Mouse (Mus musculus): ENCODE data around the gene Wdr27. TPM values are rescaled to one million over a fixed set of nuclear protein-coding genes. Genes with fewer than 3 reads are reported as not detected.
"Not testable (repeated sequence)": the region's sequence is repeated elsewhere in the genome, so short reads cannot be mapped to it uniquely, and the experiment has no call there.

Wdr27 gene
- polyA plus RNA-seq, 1 experiment from 2014 or later: 8.3 TPM

DNA sequence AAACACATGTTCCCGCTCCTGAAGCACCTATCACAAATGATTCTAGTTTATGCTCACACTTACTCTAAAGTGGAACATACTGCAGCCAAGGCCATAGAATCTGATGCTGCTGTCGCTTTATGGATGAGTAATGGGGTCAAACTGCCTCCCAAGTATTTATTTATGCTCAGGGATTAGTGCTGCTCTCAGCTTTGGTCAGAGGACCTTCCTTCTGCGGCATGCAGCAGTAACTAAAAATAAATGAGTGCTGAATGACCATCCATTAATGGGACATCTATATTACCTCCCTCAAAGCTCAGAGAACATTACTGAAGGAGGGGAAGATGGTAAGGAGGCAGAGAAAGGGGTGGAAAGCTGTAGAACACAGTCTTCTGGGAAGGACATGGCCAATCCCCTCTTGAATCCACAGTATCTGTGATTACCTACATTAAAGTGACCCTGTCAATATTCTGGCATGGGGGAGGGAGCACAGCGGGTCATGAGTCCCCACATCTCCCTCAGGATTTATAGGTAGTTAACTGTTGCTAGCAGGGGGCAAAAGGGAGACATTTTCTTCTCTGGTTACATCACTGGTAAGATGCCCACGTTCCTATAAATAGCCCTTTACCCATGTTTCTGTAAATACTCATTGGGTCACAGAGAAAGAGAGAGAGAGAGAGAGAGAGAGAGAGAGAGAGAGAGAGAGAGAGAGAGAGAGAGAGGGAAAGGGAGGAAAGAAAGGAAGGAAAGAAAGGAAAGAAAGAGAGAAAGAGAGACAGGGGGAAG lies 6.9 kb downstream of the Wdr27 start:
- H3K9ac ChIP-seq (ENCODE audit: low read depth, low read length): no peak overlapping the region
- H3K36me3 ChIP-seq (ENCODE audit: control insufficient read depth, insufficient read depth, low read length): no peaks in the 10 kb centered on the region
- H3K27me3 ChIP-seq (ENCODE audit: control insufficient read depth, insufficient read depth, low read length): no peaks in the 10 kb centered on the region
- no peak for ATAC-seq (ENCODE audit: low FRiP score, low TSS enrichment)
- H3K9me3 ChIP-seq (ENCODE audit: control insufficient read depth, low read length): no peaks in the 10 kb centered on the region
- H3K4me1 ChIP-seq (ENCODE audit: control insufficient read depth, insufficient read depth, low read length): no peaks in the 10 kb centered on the region
- H3K4me3 ChIP-seq (ENCODE audit: low read length): no peak overlapping the region
- no peak overlapping the region for H3K4me2 ChIP-seq (replicated peaks; ENCODE audit: low read depth, low read length)
- WGBS: 54% methylated on average over 5 of the region's 5 CpGs
- H3K27ac ChIP-seq (ENCODE audit: low read depth, low read length): no peak overlapping the region

DNA sequence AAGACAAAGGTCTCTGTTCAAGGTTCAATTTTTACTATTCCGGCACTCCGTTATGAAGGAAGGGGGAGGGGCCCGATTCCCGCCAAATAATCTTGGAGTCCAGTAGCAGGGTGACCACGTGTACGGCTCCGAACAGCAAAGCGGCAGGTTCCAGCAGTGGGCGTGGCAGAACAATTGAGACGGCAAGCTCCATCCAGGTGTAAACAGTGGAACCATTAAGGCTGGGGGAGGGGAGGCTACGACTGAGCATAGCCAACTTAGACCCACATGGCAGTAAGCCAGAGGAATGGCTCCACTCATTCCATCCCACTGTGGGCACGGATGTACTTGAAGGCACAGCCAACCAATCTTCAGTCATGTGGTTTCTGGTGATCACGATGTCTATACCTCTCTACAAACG lies 7.7 kb downstream of the Wdr27 start:
- not testable (repeated sequence) for H3K9me3 ChIP-seq (ENCODE audit: control insufficient read depth, low read length); H3K9ac ChIP-seq (ENCODE audit: low read depth, low read length); H3K36me3 ChIP-seq (ENCODE audit: control insufficient read depth, insufficient read depth, low read length); H3K4me3 ChIP-seq (ENCODE audit: low read length); ATAC-seq (ENCODE audit: low FRiP score, low TSS enrichment); H3K27ac ChIP-seq (ENCODE audit: low read depth, low read length); H3K4me1 ChIP-seq (ENCODE audit: control insufficient read depth, insufficient read depth, low read length); H3K4me2 ChIP-seq (replicated peaks; ENCODE audit: low read depth, low read length); H3K27me3 ChIP-seq (ENCODE audit: control insufficient read depth, insufficient read depth, low read length)
- 78% methylated on average over 12 of the region's 14 CpGs for WGBS

DNA sequence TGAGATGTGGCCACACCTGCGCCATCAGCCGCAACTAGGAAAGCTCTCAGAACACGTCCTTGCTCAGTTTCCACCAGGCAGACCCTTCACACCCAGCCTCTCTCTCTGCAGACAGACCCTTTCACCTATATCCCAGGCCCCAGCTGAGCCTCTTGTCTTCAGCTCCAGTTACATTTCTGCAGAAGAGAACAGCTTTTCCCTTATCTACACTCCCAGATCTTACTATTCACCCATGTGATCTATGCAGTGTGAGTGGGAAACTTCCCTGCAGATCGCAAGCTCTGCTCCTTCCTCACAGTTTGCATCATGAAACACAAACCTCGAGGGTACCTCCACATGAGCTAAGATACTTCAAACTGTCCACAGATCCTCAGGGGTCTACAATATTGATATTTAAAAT lies 11.5 kb downstream of the Wdr27 start:
- no peaks in the 10 kb centered on the region for H3K27me3 ChIP-seq (ENCODE audit: control insufficient read depth, insufficient read depth, low read length)
- H3K9me3 ChIP-seq (ENCODE audit: control insufficient read depth, low read length): no peaks in the 10 kb centered on the region
- H3K4me1 ChIP-seq (ENCODE audit: control insufficient read depth, insufficient read depth, low read length): no peaks in the 10 kb centered on the region
- WGBS: 84% methylated on average over 5 of the region's 5 CpGs
- no peak overlapping the region for H3K27ac ChIP-seq (ENCODE audit: low read depth, low read length)
- H3K9ac ChIP-seq (ENCODE audit: low read depth, low read length): no peak overlapping the region
- H3K36me3 ChIP-seq (ENCODE audit: control insufficient read depth, insufficient read depth, low read length): no peaks in the 10 kb centered on the region
- H3K4me2 ChIP-seq (replicated peaks; ENCODE audit: low read depth, low read length): no peak overlapping the region
- H3K4me3 ChIP-seq (ENCODE audit: low read length): no peak overlapping the region
- no peak for ATAC-seq (ENCODE audit: low FRiP score, low TSS enrichment)

DNA sequence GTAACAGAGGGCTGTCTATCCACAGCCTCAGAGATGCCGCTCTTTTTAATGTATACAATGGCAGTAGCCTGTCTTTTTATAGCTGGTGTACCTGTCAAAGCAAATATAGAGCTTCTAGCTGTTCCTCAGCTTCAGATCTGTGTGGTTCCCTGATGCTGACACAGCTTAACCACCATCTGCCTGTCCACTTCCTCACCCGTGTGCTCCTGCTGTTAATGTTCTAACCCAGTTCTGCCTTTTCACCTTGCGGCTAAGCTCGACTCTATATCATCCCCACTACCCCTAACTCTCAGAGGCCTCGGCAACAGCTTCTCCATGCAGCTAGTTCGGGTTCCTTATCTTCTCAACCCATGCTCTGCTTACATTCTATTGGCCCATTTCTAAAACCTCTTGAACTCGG lies 12.3 kb downstream of the Wdr27 start:
- 84% methylated on average over 7 of the region's 7 CpGs for WGBS
- Histone ChIP-seq H3K4me3 (ENCODE audit: low read length) (no peak overlapping the region), H3K4me1 (ENCODE audit: control insufficient read depth, insufficient read depth, low read length) (no peaks in the 10 kb centered on the region), H3K27me3 (ENCODE audit: control insufficient read depth, insufficient read depth, low read length) (no peaks in the 10 kb centered on the region), H3K4me2 (replicated peaks; ENCODE audit: low read depth, low read length) (no peak overlapping the region), H3K9me3 (ENCODE audit: control insufficient read depth, low read length) (no peaks in the 10 kb centered on the region), H3K36me3 (ENCODE audit: control insufficient read depth, insufficient read depth, low read length) (no peaks in the 10 kb centered on the region), H3K27ac (ENCODE audit: low read depth, low read length) (no peak overlapping the region), H3K9ac (ENCODE audit: low read depth, low read length) (no peak overlapping the region)
- ATAC-seq (ENCODE audit: low FRiP score, low TSS enrichment): no peak

DNA sequence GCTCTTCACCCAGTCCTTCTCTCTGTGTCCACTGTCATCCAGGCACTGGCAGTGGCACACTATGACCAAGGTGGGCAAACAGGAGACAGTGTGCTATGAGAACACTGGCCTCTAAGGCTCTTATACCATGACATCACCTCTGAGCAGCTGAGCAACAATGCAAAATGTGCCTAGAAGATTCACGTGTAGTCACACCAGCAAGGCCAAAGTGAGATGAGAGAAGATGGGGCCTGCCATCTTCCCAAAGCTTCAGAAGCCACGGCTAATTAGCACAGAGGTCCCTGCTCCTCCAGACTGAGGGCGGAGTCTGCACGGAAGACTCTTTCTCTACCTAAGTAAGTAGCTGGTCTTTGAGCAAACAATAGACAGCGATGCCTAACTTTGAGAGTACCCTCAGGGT lies 14.3 kb downstream of the Wdr27 start:
- no peak overlapping the region for H3K27ac ChIP-seq (ENCODE audit: low read depth, low read length)
- WGBS: 70% methylated on average over 5 of the region's 5 CpGs
- no peak overlapping the region for H3K9ac ChIP-seq (ENCODE audit: low read depth, low read length)
- H3K36me3 ChIP-seq (ENCODE audit: control insufficient read depth, insufficient read depth, low read length): no peaks in the 10 kb centered on the region
- no peaks in the 10 kb centered on the region for H3K9me3 ChIP-seq (ENCODE audit: control insufficient read depth, low read length)
- H3K4me1 ChIP-seq (ENCODE audit: control insufficient read depth, insufficient read depth, low read length): no peaks in the 10 kb centered on the region
- no peak for ATAC-seq (ENCODE audit: low FRiP score, low TSS enrichment)
- no peak overlapping the region for H3K4me2 ChIP-seq (replicated peaks; ENCODE audit: low read depth, low read length)
- no peaks in the 10 kb centered on the region for H3K27me3 ChIP-seq (ENCODE audit: control insufficient read depth, insufficient read depth, low read length)
- H3K4me3 ChIP-seq (ENCODE audit: low read length): no peak overlapping the region

DNA sequence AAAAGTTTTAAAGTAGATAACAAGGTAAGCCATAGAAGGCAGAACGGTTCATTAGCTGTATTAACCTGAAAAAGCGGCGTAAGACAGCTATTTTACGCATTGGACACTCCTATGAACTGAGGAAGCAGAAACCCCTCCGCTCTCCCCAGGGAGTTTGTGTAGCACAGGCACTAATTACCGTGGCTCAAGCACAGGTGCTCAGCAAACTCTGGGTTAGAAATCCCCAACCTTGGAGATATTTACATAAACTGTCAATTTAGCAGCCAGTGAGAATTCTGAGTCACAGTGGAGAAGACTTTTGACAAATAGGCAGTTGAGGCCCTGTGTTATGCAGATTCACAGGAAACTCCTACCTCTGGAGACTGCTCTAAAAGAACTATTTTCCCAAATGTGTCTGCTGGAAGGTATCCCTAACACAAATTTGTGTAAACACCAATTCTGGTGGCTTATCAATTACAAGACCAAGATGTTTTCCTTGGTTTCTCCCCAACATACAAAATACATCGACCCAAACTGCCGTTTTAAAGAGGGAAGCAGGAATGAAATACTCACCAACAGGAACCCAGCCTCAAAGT lies 15.2 kb downstream of the Wdr27 start:
- Histone ChIP-seq H3K9me3 (ENCODE audit: control insufficient read depth, low read length) (no peaks in the 10 kb centered on the region), H3K4me3 (ENCODE audit: low read length) (no peak overlapping the region), H3K27me3 (ENCODE audit: control insufficient read depth, insufficient read depth, low read length) (no peaks in the 10 kb centered on the region), H3K27ac (ENCODE audit: low read depth, low read length) (no peak overlapping the region), H3K4me2 (replicated peaks; ENCODE audit: low read depth, low read length) (no peak overlapping the region), H3K9ac (ENCODE audit: low read depth, low read length) (no peak overlapping the region), H3K36me3 (ENCODE audit: control insufficient read depth, insufficient read depth, low read length) (no peaks in the 10 kb centered on the region), H3K4me1 (ENCODE audit: control insufficient read depth, insufficient read depth, low read length) (no peaks in the 10 kb centered on the region)
- ATAC-seq (ENCODE audit: low FRiP score, low TSS enrichment): no peak
- WGBS: 81% methylated on average over 8 of the region's 8 CpGs

DNA sequence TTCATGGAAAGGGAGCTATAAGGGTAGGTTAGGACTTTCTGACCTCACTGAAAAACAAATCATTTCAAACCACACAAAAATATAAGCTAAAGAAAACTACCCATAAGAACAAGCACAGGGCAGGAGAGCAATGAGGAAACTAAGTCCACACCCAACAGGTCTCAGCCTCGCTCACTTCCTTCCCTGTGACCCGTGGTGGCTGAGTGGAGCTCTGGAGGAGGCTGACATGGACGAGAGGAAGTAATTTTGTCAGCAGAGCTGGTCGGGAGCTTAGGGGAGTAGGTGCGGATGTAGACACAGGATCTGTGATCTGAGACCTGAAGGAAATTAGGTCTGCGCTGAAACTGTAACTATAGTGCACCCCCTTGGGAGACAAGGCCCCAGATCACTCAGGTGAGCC lies 21.4 kb downstream of the Wdr27 start:
- ATAC-seq (ENCODE audit: low FRiP score, low TSS enrichment): no peak
- H3K4me3 ChIP-seq (ENCODE audit: low read length): no peak overlapping the region
- WGBS: 44% methylated on average over 6 of the region's 6 CpGs

DNA sequence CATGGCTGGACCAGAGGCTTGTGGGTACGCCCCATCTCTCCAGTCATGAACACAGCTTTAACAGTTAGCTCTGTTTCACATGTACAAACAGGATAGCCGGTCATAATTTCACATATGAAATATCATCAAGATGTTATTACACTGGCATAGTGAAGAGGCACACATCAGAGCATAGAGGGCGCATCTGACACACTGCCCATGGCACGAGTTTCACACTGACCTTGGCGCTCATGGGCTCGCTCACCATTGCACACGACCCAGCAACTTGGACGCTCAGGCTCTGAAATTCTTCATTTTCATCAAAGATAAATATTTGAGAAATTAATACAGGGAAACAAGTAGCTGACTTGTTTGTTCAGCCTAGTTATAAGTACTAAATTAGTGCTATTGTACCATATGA lies 25.1 kb downstream of the Wdr27 start:
- H3K27ac ChIP-seq (ENCODE audit: low read depth, low read length): no peak overlapping the region
- H3K4me2 ChIP-seq (replicated peaks; ENCODE audit: low read depth, low read length): no peak overlapping the region
- H3K4me3 ChIP-seq (ENCODE audit: low read length): no peak overlapping the region
- no peak for ATAC-seq (ENCODE audit: low FRiP score, low TSS enrichment)
- no peaks in the 10 kb centered on the region for H3K36me3 ChIP-seq (ENCODE audit: control insufficient read depth, insufficient read depth, low read length)
- H3K9me3 ChIP-seq (ENCODE audit: control insufficient read depth, low read length): no peaks in the 10 kb centered on the region
- H3K9ac ChIP-seq (ENCODE audit: low read depth, low read length): no peak overlapping the region
- 90% methylated on average over 8 of the region's 8 CpGs for WGBS
- no peaks in the 10 kb centered on the region for H3K27me3 ChIP-seq (ENCODE audit: control insufficient read depth, insufficient read depth, low read length)
- H3K4me1 ChIP-seq (ENCODE audit: control insufficient read depth, insufficient read depth, low read length): no peaks in the 10 kb centered on the region

More for the DNA sequence above, 21.4 kb downstream of the Wdr27 start:
- H3K9ac ChIP-seq (ENCODE audit: low read depth, low read length): no peak overlapping the region
- H3K9me3 ChIP-seq (ENCODE audit: control insufficient read depth, low read length): no peaks in the 10 kb centered on the region
- H3K4me2 ChIP-seq (replicated peaks; ENCODE audit: low read depth, low read length): no peak overlapping the region
- no peaks in the 10 kb centered on the region for H3K27me3 ChIP-seq (ENCODE audit: control insufficient read depth, insufficient read depth, low read length)
- H3K4me1 ChIP-seq (ENCODE audit: control insufficient read depth, insufficient read depth, low read length): no peaks in the 10 kb centered on the region
- no peaks in the 10 kb centered on the region for H3K36me3 ChIP-seq (ENCODE audit: control insufficient read depth, insufficient read depth, low read length)
- no peak overlapping the region for H3K27ac ChIP-seq (ENCODE audit: low read depth, low read length)

DNA sequence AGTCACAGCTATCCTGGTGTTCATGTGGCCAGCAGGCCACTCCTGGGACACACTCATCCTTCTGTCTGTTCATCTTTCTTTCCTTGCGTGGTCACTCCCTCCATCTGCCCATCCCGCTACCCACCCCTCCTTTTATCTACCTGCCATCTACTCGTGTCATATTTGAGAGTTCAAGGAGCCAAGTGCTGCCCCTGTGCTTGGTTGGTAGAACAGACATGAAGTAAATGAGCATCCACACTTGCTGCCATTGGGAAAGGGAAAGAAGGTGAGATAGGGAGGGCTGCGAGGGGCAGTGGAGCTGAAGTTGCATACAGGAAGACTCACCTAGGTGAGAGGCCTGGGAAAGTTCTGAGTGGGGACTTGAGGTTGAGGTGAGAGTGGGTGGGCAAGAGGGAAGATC lies 28.6 kb downstream of the Wdr27 start:
- 89% methylated on average over 4 of the region's 4 CpGs for WGBS
- H3K9me3 ChIP-seq (ENCODE audit: control insufficient read depth, low read length): no peaks in the 10 kb centered on the region
- no peak overlapping the region for H3K4me2 ChIP-seq (replicated peaks; ENCODE audit: low read depth, low read length)
- H3K9ac ChIP-seq (ENCODE audit: low read depth, low read length): no peak overlapping the region
- ATAC-seq (ENCODE audit: low FRiP score, low TSS enrichment): no peak
- no peak overlapping the region for H3K4me3 ChIP-seq (ENCODE audit: low read length)
- H3K4me1 ChIP-seq (ENCODE audit: control insufficient read depth, insufficient read depth, low read length): no peaks in the 10 kb centered on the region
- H3K36me3 ChIP-seq (ENCODE audit: control insufficient read depth, insufficient read depth, low read length): no peaks in the 10 kb centered on the region
- no peak overlapping the region for H3K27ac ChIP-seq (ENCODE audit: low read depth, low read length)
- H3K27me3 ChIP-seq (ENCODE audit: control insufficient read depth, insufficient read depth, low read length): no peaks in the 10 kb centered on the region
